Mouse (Mus musculus) heart, adult 2 months (tissue): ENCODE results near the gene Gm42715. TPM values are rescaled to one million over a fixed set of nuclear protein-coding genes. Genes with fewer than 3 reads are reported as not detected.

Experiments
- DNase-seq, 2 experiments: peaks; one replicate each; pipeline ENCODE4 v3.0.0; 2021
- H3K27ac ChIP-seq: fragments of 200-600 bp; 2 replicates; pipeline ENCODE4 v1.8.1; 2022
- H3K27me3 ChIP-seq: fragments of 200-500 bp; 2 replicates; pipeline ENCODE4 v1.6.1; 2012; ENCODE audit warnings: mild to moderate bottlenecking, low read length, inconsistent platforms, mixed read lengths; ENCODE audit not compliant: control insufficient read depth, insufficient read depth
- H3K36me3 ChIP-seq: fragments of 200-500 bp; 2 replicates; pipeline ENCODE4 v1.6.1; 2012; ENCODE audit warnings: low read length, inconsistent platforms; ENCODE audit not compliant: control insufficient read depth, insufficient read depth
- H3K4me1 ChIP-seq: fragments of 200-500 bp; 2 replicates; pipeline ENCODE4 v1.6.1; 2011; ENCODE audit warnings: low read length; ENCODE audit not compliant: control insufficient read depth, insufficient read depth
- H3K4me3 ChIP-seq: fragments of 200-600 bp; 2 replicates; pipeline ENCODE4 v1.8.1; 2022
- H3K79me2 ChIP-seq: fragments of 200-500 bp; replicated peaks from 2 replicates; pipeline ENCODE4 v1.6.1; 2012; ENCODE audit warnings: mild to moderate bottlenecking, inconsistent platforms, low read length, moderate library complexity, mixed read lengths; ENCODE audit not compliant: control insufficient read depth, insufficient read depth
- H3K9ac ChIP-seq: fragments of 200-500 bp; 2 replicates; pipeline ENCODE4 v1.6.1; 2012; ENCODE audit warnings: low read depth, mild to moderate bottlenecking, control low read depth, inconsistent platforms, low read length, mixed read lengths
- CTCF ChIP-seq: fragments of 200-600 bp; IDR thresholded peaks from 2 replicates; pipeline ENCODE4 v1.8.1; 2022; ENCODE audit warnings: antibody characterized with exemption, mild to moderate bottlenecking, moderate library complexity
- EP300 ChIP-seq: fragments of 200-500 bp; IDR thresholded peaks from 2 replicates; pipeline ENCODE4 v1.6.1; 2011; ENCODE audit warnings: low read depth, low read length, control low read depth; ENCODE audit not compliant: insufficient read depth
- POLR2A ChIP-seq: fragments of 200-500 bp; IDR thresholded peaks from 2 replicates; pipeline ENCODE4 v1.6.1; 2011; ENCODE audit warnings: mild to moderate bottlenecking, low read depth, low read length, control low read depth; ENCODE audit not compliant: insufficient read depth
- WGBS: fragments of 180-500 bp; shearing (Covaris S2); methylation state at CpG from one replicate; pipeline ENCODE4 v1.1.7; 2018; 5-methylcytosine and 5-hydroxymethylcytosine counted together
- intact Hi-C: fragments of 180-260 bp; cut with DNase I; formaldehyde crosslinking; loops from one replicate; pipeline ENCODE4 v1.15.1; 2025
- microRNA-seq, 2 experiments: library from miRNA; unstranded; fragments of <30 nt; microRNA quantifications; one replicate each; pipeline ENCODE4 v1.2.0; 2021
- polyA plus RNA-seq: library from polyadenylated mRNA; depleted of rRNA; stranded (reverse); fragments of >200 nt; gene quantifications from 2 replicates; pipeline ENCODE4 v1.2.3, GENCODE M21; 2012; rRNA removed
- total RNA-seq, 2 experiments: library from RNA; stranded (reverse); gene quantifications; 2 replicates each; pipeline ENCODE4 v1.2.3; 2021

Gm42715 gene
- total and polyA plus RNA-seq, 3 experiments = 7.8 to 8.2 (median 7.9) TPM

GRCm38 (mm10) chr7:127613501-127613900 lies 94.1 kb downstream of the Gm42715 start:
- 68% methylated on average over 8 of the region's 8 CpGs for WGBS
- H3K27me3 ChIP-seq = no peaks in the 10 kb centered on the region
- no peaks in the 10 kb centered on the region for H3K36me3 ChIP-seq
- no peaks in the 10 kb centered on the region for H3K79me2 ChIP-seq
- intact Hi-C loops = loop anchor here (5.0 kb wide), 1 partner anchor 266 kb away; the partner anchor contains the start of gene Zfp768
- TF ChIP-seq EP300 = no peak
- TF ChIP-seq CTCF = no peak
- no peak for DNase-seq
- H3K27ac ChIP-seq = peak overlapping the region; percentile 89; the same call in 1 of the 2 replicates
- peaks cover 5% of the 10 kb centered on the region for H3K4me1 ChIP-seq
- H3K4me3 ChIP-seq = no peak overlapping the region
- no peak overlapping the region for H3K9ac ChIP-seq

- peak overlapping the region; percentile 99 for H3K4me3 ChIP-seq
- peak overlapping the region; percentile 89 for H3K27ac ChIP-seq
- TF ChIP-seq CTCF (no peak), POLR2A (no peak), EP300 (no peak)
- H3K36me3 ChIP-seq = no peaks in the 10 kb centered on the region
- H3K79me2 ChIP-seq = no peaks in the 10 kb centered on the region
- intact Hi-C loops = loop anchor here (5.0 kb wide), 1 partner anchor 267 kb away; the partner anchor contains the start of gene Zfp768
- H3K9ac ChIP-seq = peak overlapping the region; percentile 90
- DNase-seq = no peak
- no peaks in the 10 kb centered on the region for H3K27me3 ChIP-seq
- 22% methylated on average over 8 of the region's 8 CpGs for WGBS
- H3K4me1 ChIP-seq = peaks cover 5% of the 10 kb centered on the region
These were observed 94.7 kb downstream of the Gm42715 start for GRCm38 (mm10) chr7:127614091-127614490.

- peak; percentile 77 to 79 for DNase-seq
- peak overlapping the region; percentile 99 for H3K4me3 ChIP-seq
- 1% methylated on average over 37 of the region's 44 CpGs for WGBS
- no peaks in the 10 kb centered on the region for H3K36me3 ChIP-seq
- intact Hi-C loops = loop anchor here (5.0 kb wide), 1 partner anchor 267 kb away; the partner anchor contains the start of gene Zfp768
- no peaks in the 10 kb centered on the region for H3K27me3 ChIP-seq
- TF ChIP-seq CTCF (peak; percentile 11; the same call in 1 of the 2 replicates), EP300 (no peak)
- peaks cover 5% of the 10 kb centered on the region for H3K4me1 ChIP-seq
- no peaks in the 10 kb centered on the region for H3K79me2 ChIP-seq
- H3K9ac ChIP-seq = peak overlapping the region; percentile 90
- peak overlapping the region; percentile 89 for H3K27ac ChIP-seq
These were observed 95.1 kb downstream of the Gm42715 start for GRCm38 (mm10) chr7:127614511-127614890.

GRCm38 (mm10) chr7:127614891-127615843 lies 95.8 kb downstream of the Gm42715 start, which contains the start of gene Zfp629:
TSS of gene Zfp629 (minus strand) at chr7:127615797.
- TF ChIP-seq EP300 (no peak), POLR2A (peak; percentile 62), CTCF (no peak)
- no peaks in the 10 kb centered on the region for H3K79me2 ChIP-seq
- H3K36me3 ChIP-seq = no peaks in the 10 kb centered on the region
- DNase-seq = peak; percentile 81 to 82
- H3K27ac ChIP-seq = peak within 1 kb of the TSS; percentile 89
- WGBS = under 1% methylated on average over 27 of the region's 50 CpGs
- H3K4me1 ChIP-seq = peaks cover 5% of the 10 kb centered on the region
- intact Hi-C loops = loop anchor here (5.0 kb wide), 2 partner anchors 262 to 268 kb away; partner anchors contain the start of genes Zfp646, Zfp668 and Zfp768
- H3K27me3 ChIP-seq = no peaks in the 10 kb centered on the region
- peak within 1 kb of the TSS; percentile 99 for H3K4me3 ChIP-seq
- H3K9ac ChIP-seq = peak within 1 kb of the TSS; percentile 90

GRCm38 (mm10) chr7:127616336-127616735 lies 97.0 kb downstream of the Gm42715 start:
- Histone ChIP-seq H3K4me1 (peaks cover 5% of the 10 kb centered on the region), H3K27ac (no peak overlapping the region), H3K36me3 (no peaks in the 10 kb centered on the region), H3K9ac (no peak overlapping the region), H3K27me3 (no peaks in the 10 kb centered on the region), H3K79me2 (no peaks in the 10 kb centered on the region), H3K4me3 (no peak overlapping the region)
- TF ChIP-seq CTCF (no peak), POLR2A (no peak), EP300 (no peak)
- intact Hi-C loops = loop anchor here (5.0 kb wide), 1 partner anchor 261 kb away; the partner anchor contains the start of genes Zfp646 and Zfp668
- 36% methylated on average over 1 of the region's 1 CpGs for WGBS
- no peak for DNase-seq

Small RNAs within 50 kb of the gene (microRNA-seq; reads per million reads assigned to microRNA genes)
- gene Gm47278 (0 reads per million in 2 experiments), gene Mir7060 (0 to 1.1 reads per million in 2 experiments)

Other genes starting within 250 kb of the Gm42715 start
- 10 to 100 TPM; 27.2 to 32.9 TPM for gene Sephs2, start 245.5 kb upstream of the Gm42715 start, total RNA-seq
- gene Sephs2, start 245.5 kb upstream of the Gm42715 start, polyA plus RNA-seq = 14.8 and 22.5 TPM in 2 replicates
- 1 to 10 TPM; 1.7 to 2.3 TPM for gene Itgal, start 223.3 kb upstream of the Gm42715 start, total RNA-seq
- gene Itgal, start 223.3 kb upstream of the Gm42715 start, polyA plus RNA-seq = 3.0 and 5.0 TPM in 2 replicates
- gene Zfp768, start 174.0 kb upstream of the Gm42715 start, total RNA-seq = 10 to 100 TPM; 36.5 to 37.2 TPM
- gene Zfp768, start 174.0 kb upstream of the Gm42715 start, polyA plus RNA-seq = 30.8 and 31.6 TPM in 2 replicates
- 1 to 10 TPM; 4.3 to 5.3 TPM for gene Zfp747, start 143.5 kb upstream of the Gm42715 start, total RNA-seq
- gene Zfp747, start 143.5 kb upstream of the Gm42715 start, polyA plus RNA-seq = 2.9 and 3.9 TPM in 2 replicates
- 1 to 10 TPM; 2.3 to 2.4 TPM for gene 9130019O22Rik, start 132.4 kb upstream of the Gm42715 start, total RNA-seq
- 1.7 and 2.4 TPM in 2 replicates for gene 9130019O22Rik, start 132.4 kb upstream of the Gm42715 start, polyA plus RNA-seq
- gene E430018J23Rik, start 126.0 kb upstream of the Gm42715 start, total RNA-seq = 1 to 10 TPM; 3.1 to 4.0 TPM
- gene E430018J23Rik, start 126.0 kb upstream of the Gm42715 start, polyA plus RNA-seq = 3.1 and 3.5 TPM in 2 replicates
- gene Zfp764, start 112.8 kb upstream of the Gm42715 start, total RNA-seq = 1 to 10 TPM; 3.2 TPM
- gene Zfp764, start 112.8 kb upstream of the Gm42715 start, polyA plus RNA-seq = 2.6 and 3.5 TPM in 2 replicates
- gene Zfp688, start 97.5 kb upstream of the Gm42715 start, total RNA-seq = 1 to 10 TPM; 3.3 to 3.8 TPM
- gene Zfp688, start 97.5 kb upstream of the Gm42715 start, polyA plus RNA-seq = 4.9 and 8.1 TPM in 2 replicates
- 1 to 10 TPM in 1 of 2 experiments, under 1 TPM in 1; 0.93 to 1.5 TPM for gene Zfp689, start 70.4 kb upstream of the Gm42715 start, total RNA-seq
- gene Zfp689, start 70.4 kb upstream of the Gm42715 start, polyA plus RNA-seq = 1.8 and 2.0 TPM in 2 replicates
- 10 to 100 TPM; 23.1 to 28.0 TPM for gene Prr14, start 60.0 kb upstream of the Gm42715 start, total RNA-seq
- gene Prr14, start 60.0 kb upstream of the Gm42715 start, polyA plus RNA-seq = 45.6 and 61.6 TPM in 2 replicates
- 10 to 100 TPM; 31.2 to 33.9 TPM for gene Fbrs, start 40.4 kb upstream of the Gm42715 start, total RNA-seq
- gene Fbrs, start 40.4 kb upstream of the Gm42715 start, polyA plus RNA-seq = 13.4 and 16.4 TPM in 2 replicates
- gene Srcap, start 7.6 kb upstream of the Gm42715 start, total RNA-seq = 10 to 100 TPM; 53.1 to 55.8 TPM
- 15.3 and 16.7 TPM in 2 replicates for gene Srcap, start 7.6 kb upstream of the Gm42715 start, polyA plus RNA-seq
- gene Tmem265, start 41.8 kb downstream of the Gm42715 start, total RNA-seq = not detected
- gene Tmem265, start 41.8 kb downstream of the Gm42715 start, polyA plus RNA-seq = not detected in 2 replicates
- 10 to 100 TPM; 13.9 to 17.5 TPM for gene Phkg2, start 53.8 kb downstream of the Gm42715 start, total RNA-seq
- gene Phkg2, start 53.8 kb downstream of the Gm42715 start, polyA plus RNA-seq = 30.1 and 40.1 TPM in 2 replicates
- 10 to 100 TPM; 10.4 to 11.7 TPM for gene Ccdc189, start 69.0 kb downstream of the Gm42715 start, total RNA-seq
- 10.6 and 11.4 TPM in 2 replicates for gene Ccdc189, start 69.0 kb downstream of the Gm42715 start, polyA plus RNA-seq
- gene Rnf40, start 69.2 kb downstream of the Gm42715 start, total RNA-seq = 10 to 100 TPM; 41.0 to 44.8 TPM
- gene Rnf40, start 69.2 kb downstream of the Gm42715 start, polyA plus RNA-seq = 18.2 and 27.3 TPM in 2 replicates
- gene Zfp629, start 96.2 kb downstream of the Gm42715 start, total RNA-seq = 10 to 100 TPM; 17.7 to 24.9 TPM
- gene Zfp629, start 96.2 kb downstream of the Gm42715 start, polyA plus RNA-seq = 12.5 and 20.9 TPM in 2 replicates
- gene Bcl7c, start 189.3 kb downstream of the Gm42715 start, total RNA-seq = 10 to 100 TPM; 34.1 to 34.5 TPM
- 13.5 and 13.6 TPM in 2 replicates for gene Bcl7c, start 189.3 kb downstream of the Gm42715 start, polyA plus RNA-seq
- gene Ctf1, start 193.2 kb downstream of the Gm42715 start, total RNA-seq = 1 to 10 TPM; 6.6 to 8.7 TPM
- 15.3 and 24.5 TPM in 2 replicates for gene Ctf1, start 193.2 kb downstream of the Gm42715 start, polyA plus RNA-seq
- gene Ctf2, start 212.6 kb downstream of the Gm42715 start, total RNA-seq = not detected
- gene Ctf2, start 212.6 kb downstream of the Gm42715 start, polyA plus RNA-seq = not detected in 2 replicates
- 1 to 10 TPM; 3.3 to 3.4 TPM for gene Fbxl19, start 225.0 kb downstream of the Gm42715 start, total RNA-seq
- 4.1 and 4.8 TPM in 2 replicates for gene Fbxl19, start 225.0 kb downstream of the Gm42715 start, polyA plus RNA-seq